Mouse (Mus musculus) telencephalon, adult 2 months (tissue): ENCODE measurements at regions not wholly inside any gene's neighbourhood (a gene's known extent, or its start where the extent isn't known, plus 50 kb on each side); places are given as distances from the start of the nearest gene placed in this dataset.
"Not testable (repeated sequence)": the region's sequence is repeated elsewhere in the genome, so short reads cannot be mapped to it uniquely, and the experiment has no call there.

Experiments
- DNase-seq: peaks from one replicate; pipeline ENCODE4 v3.0.0-alpha.2; 2011; ENCODE audit warnings: low read depth, low spot score

DNA sequence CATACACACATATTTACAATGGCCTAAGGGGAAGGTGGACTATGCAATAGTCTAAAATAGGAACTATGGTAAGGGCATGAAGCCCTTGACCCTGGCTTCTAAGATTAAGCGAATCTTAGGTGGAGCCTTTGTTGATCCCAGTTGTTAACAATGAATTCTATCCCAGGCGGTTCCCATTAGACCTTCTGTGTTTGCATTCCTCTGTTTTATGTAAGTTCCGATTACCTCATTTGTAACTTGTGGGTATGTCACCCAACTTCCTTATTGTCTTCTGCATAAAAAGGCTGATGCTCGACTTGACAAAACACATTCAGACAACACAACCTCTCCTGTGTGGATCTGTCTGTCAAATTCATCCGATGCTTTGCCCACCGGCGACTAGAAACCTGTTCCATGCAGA, 335.6 kb downstream of the Gm11232 start:
- DNase-seq = not testable (repeated sequence)

DNA sequence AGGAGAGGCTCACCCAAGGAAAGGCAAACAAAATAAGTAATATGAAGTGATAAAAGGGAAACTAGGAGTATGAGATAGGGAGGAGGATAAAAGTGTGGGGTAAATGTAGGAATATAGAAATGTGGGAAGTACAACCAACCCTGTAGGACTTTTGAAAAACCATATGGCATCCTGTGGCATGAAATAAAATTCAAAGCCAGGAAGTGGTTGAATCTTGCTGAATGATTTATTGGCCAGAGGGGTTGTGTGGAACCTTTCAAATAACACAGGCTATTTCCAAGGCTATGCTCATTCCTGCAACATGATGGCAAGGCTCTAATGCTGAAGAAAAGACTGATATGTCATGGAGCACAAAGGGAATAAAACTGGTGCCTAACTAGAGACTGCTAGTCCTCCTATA, 347.9 kb downstream of the Gm11232 start:
- DNase-seq = no peak

DNA sequence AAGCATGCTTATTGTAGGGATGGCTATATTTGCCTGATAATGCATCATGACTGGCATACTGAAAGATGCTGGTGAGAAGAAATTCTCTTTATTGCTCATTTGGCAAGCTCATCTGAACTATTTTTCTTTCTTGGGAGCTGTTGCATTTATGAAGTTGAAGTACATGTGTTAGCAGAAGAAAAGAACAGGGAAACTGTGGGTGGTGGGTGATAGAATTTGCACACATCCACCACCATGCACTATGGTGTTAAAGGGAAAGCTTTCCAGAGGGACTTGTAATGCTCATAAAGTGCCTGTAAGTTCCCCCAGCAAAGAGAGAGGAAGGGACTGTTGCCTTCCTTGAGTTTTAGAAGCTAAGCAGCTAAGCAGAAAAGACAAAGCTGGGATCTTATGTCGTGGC, 367.3 kb downstream of the Gm11232 start:
- DNase-seq = peak; percentile 54

DNA sequence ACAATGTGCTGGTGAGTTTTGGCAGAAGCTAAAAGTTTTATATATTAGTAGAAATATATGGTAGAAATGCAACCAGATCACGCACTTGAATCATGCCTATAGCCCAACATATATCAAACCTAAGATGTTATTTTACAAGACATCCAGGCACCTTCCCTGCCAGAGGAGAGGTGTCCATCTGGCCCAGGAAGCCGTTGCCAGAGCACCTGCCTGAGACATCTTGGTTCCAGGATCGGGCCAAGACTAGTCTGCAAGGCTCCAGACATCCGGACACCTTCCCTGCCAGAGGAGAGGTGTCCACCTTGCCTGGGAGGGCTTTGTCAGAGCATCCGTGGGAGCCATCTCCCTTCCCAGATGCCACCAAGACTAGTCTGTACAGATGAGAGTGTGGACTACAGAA, 388.5 kb downstream of the Gm11232 start:
- DNase-seq = no peak

DNA sequence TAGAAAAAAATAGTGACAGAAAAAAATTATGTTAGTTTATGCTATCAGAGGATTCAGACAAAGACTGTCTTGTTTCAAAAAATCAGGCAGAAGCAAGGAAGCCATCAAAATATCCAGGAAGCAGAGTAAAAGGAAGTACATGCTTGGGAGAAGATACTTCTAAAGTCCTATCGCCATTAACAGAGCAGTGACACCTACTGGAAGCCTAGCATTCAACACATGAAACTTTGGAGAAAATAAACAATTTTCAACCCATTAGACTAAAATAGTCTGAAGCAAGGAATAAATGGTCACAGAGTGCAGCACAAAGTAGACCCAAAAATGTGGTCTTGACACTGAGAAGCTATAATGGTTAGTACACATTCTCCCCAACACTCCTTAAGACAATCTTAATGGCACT, 394.0 kb downstream of the Gm11232 start:
- no peak for DNase-seq

DNA sequence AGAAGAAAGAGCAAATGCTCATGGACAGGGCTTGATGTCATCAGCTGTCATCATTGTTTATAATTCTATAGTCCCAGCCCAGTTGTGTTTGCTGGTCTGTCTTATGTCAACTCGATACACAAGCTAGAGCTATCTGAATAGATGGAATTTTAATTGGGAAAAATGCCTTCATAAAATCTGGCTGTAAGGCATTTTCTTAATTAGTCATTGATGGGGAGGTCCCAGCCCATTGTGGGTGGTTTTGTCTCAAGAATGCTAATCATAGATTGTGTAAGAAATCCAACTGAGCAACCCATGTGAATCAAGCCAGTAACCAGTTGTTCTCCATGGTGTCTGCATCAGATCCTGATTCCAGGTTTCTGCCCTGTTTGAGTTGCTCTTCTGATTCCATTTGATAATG, 400.1 kb downstream of the Gm11232 start:
- no peak for DNase-seq

DNA sequence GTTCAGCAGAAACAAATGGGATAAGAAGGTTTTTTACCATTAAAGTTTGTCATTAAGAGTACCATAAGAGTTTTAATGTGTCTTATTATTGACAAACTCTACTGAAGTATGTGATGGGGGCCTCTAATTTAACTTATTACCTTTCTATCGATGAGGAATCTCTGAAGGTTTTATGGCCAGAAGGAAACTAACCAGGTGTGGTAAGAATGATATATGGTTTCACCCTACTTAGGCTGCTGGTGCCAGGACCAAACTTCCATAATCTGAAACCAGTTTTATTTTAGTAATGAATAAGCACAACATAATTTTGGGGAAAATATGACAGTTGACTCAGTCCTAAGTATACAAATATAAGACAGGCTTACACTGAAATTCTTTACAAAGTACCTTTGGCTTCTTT, 401.1 kb downstream of the Gm11232 start:
- DNase-seq = no peak

DNA sequence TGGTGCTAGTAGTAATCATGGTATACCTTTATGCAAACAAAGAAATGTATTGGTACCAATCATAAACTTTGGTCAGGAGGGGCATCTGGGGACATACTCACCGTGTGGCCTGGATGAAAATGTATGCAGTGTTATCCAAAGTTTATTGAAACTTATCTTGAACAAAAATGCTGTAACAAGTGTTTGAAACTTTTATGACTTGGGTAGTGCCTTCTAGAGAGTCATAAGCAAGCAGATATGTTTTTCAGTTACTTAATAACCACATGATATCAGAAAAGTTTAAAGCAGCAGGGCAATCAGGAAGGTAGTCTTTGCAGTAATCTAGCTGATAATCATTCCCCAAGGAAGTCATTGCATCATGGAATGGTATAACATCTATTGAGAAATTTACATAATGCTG, 401.5 kb downstream of the Gm11232 start:
- no peak for DNase-seq

DNA sequence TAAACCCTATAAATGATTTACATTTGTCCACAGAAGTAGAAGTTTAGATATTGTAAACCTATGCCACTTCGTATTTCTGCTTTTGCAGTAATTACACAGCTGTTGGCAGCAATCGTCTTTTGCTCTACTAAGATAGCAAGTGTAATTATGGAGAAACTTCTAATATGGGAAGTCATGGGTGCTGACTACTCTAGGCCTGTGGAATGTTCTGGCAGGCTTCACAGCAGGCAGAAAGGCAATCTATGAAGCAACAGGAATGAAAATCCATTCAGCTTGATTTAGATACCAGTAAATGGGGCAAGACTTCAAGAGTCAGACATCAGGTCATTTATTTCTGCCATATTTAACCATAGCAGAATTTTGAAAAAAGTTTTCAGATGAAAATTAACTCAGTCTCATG, 405.9 kb downstream of the Gm11232 start:
- DNase-seq = peak; percentile 5

DNA sequence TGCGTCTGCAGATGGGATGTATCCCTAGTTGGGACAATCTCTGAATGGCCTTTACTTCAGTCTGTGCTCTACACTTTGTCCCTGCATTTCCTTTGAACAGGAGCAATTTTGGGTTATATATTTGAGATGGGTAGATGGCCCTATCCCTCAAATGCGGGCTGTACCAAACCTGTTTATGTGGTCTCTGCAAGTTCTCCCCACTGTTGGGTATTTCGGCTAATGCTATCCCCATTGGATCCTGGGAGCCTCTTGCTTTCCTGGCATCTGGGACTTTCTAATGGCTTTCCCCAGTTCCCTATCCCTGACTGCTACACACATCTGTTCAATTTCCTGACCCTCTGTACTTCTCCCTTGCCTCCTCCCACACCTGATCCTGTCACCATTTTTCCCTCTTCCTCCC, 414.7 kb downstream of the Gm11232 start:
- no peak for DNase-seq

DNA sequence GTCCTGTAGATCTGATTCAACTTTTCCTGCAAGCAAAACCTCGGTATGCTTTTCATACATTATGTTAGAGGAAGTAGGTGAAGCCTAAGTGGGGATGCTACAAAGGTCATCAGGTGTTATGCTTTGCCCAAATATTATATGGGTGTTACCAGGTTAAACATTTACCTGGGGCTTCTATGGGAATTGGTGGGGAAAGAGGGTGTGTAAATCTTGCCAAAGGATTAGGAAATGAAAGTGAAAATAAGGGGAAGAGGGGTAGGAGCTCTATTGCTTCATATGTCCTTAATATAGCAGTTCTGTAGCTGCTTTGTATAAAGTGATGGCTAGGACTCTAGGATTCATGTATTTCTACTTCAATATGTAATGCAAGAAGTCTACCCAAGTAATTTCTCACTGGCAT, 419.2 kb downstream of the Gm11232 start:
- DNase-seq = no peak

DNA sequence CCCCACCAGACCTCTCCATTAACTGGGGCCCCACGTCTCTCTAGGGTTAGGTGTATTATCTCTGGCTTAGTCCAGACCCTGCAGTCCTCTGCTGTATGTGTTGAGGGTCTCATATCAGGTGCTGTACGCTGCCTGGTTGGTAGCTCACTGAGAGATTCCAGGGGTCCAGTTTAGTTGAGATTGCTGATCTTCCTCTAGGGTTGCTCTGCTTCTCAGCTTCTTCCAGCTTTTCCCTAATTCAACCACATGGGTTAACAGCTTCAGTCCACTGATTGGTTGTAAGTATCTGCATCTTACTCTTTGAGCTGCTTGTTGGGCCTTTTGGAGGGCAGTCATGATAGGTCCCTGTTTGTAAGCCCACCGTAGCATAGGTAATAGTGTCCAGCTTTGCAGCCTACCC, 425.1 kb downstream of the Gm11232 start:
- no peak for DNase-seq

DNA sequence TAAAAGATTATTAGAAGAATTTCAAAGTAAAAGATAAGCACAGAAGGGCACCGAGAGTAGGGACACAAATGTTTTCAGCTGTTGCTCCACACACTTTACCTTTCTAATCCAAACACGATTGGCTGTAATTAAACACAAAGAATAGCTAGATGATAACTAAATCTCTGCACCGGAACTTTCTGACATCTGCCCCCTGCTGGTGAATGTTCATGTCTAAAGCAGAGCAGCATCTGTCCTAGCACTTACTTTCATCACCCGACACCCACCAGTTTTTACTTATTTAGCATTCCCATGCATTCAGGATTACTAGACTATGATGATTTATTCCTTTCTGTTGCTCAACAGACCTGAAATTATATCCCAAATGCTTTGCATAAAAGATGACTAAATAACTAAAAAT, 425.7 kb downstream of the Gm11232 start:
- DNase-seq = peak; percentile 24

DNA sequence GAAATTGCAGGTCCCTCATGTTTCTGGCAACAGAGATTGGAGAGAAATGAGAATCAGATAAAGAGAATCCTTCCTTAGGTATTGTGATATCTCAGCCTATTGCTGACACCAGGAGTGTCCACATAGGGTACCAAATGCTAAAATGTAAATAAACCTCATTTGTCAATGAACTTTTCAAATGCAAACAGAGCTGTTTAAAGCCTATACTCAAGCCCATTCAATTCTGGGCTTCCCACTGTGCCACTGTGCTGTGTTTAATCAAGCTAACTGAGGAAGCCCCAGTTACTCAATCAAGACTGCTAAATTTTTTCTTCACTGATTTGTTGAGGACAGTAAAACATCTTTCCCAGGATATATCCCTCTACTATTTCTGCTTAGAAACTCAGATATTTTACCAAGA, 441.2 kb downstream of the Gm11232 start:
- DNase-seq = no peak

DNA sequence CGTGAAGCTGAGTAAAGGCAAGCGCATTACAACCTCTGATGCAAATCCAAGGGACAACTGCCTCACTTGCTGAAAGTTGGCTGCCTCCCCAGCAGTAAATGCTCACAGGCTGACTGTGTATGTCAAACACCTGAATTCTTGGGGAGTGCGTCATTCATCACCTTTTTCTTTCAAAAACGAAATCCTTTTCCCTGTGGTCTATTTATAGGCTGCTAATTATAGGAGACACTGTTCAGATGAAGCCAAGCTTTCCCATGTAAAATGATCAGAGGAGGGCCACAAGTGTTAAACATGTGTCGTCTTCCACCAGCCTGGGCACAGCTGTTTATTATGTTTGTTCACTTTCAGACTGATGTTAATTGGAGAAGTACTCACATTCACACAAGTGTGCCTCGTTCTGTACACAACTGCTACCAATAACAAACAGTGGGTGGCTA, 450.6 kb downstream of the Gm11232 start:
- DNase-seq = no peak

DNA sequence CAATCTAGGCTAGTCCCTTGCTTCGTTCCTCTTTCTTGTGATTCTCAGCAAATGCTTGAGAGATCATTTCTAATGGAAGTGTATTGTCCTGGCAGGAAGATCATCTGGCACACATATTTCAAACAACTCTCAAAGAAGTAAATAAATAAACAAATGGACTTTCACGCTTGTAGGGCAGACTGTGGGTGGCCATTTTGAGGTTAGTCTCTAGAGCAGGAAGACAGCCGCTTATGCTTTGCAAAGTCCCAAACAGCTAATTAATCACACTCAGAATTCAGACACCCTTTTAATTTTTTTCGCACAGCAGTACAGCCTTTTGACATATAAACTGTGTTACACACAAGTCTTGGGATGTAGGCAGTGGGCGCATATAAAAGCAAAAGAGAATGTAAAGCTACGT, 451.1 kb downstream of the Gm11232 start:
- DNase-seq = no peak

DNA sequence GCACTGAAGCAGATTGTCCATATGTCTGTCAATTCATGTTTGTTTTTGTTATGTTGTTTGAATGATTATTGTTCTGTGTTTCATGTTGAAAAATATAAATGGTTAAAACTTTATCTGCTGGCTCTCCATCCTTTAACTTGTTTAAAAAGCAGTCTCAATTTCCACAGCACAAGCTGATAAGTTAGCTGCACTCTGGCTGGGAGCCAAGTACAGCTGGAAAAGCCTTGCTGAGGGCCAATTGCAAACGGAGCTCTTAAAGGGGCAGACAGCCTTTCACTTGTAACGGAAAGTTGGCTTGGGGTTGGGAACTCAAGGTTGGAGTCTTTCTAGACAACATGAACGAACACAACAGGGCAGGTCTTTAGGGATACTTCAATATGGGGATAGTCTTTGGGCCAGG, 462.0 kb downstream of the Gm11232 start:
- not testable (repeated sequence) for DNase-seq

DNA sequence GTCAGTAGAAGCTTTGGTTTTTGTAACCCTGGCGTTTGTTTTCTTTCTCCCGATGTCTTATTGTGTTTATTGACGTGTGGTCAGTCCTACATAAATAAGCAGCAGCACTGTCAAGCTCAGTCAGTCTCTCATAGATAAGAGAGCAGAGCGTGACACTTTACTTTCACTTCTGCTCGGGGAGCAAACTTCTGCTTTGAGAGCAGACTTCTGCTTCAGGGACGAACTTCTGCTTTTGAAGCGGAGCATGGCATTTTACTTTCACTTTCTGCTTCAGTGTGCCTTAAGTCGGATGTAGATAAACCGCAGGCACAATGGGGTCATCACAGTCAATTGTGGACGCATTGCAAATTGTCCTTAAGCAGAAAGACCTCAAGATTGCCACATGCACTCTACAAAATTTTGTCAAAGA, 466.0 kb downstream of the Gm11232 start:
- DNase-seq = no peak

DNA sequence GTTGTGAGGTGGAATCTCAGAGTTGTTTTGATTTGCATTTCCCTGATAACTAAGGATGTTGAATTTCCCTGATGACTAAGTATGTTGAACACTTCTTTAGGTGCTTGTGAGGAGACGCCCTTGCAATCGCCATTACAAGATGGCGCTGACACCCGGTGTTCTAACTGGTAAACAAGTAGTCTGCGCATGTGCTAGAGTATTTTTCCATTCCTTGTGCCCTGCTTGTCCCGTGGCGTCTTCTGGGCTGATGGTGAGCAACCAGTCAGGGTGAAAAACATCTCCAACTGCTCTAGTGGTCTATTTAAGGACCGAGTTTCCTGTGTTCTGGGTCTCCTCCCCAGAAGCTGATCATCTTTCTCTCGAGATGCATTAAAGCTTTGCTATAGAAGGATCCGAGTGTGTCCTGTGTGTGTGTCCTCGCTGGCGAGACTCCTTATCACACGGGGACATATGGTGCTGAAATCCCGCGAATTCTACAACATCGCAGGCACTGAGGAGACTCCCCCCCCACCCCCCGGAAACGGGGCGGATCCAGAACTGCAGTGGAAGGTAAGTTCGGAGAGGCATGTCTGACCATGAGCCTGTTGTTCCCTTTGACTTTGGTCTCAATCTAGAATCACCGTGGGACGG, 466.5 kb downstream of the Gm11232 start:
- DNase-seq = not testable (repeated sequence)

DNA sequence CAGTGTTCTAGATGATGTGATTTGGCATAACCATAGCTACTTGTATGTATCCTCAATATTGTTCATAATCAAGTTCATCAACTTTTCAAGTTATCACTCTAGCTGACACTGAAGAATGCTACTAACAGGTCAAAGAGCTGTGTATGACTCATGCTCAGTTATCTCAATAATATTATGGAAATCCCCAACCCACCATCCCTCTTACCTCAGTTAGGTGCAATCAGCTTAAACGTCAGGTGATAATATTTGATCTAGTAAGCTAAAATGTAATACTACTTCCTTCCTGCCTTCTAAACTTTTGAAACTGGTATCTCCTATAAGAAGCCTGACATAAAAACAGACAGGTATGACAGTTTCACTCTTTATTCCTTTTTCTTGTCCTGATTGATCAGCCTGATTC, 474.6 kb downstream of the Gm11232 start:
- no peak for DNase-seq

DNA sequence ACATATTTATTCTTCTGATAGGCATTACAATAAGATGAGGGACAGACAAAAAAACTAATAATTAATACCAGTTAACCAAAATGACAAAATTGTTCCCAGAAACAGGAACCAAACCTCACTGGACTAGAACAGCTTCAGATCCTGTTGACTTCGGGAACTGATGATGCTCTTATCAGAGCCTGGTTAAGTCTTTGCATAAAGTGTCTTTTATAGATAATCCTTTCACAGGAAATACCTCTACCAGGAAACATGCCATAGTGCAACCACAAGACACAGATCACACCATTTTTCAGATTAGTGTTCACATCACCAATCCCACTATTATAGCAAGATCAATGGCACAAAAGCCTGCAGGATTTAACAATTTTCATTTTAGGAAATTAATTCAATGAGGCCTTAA, 478.1 kb downstream of the Gm11232 start:
- DNase-seq = no peak

DNA sequence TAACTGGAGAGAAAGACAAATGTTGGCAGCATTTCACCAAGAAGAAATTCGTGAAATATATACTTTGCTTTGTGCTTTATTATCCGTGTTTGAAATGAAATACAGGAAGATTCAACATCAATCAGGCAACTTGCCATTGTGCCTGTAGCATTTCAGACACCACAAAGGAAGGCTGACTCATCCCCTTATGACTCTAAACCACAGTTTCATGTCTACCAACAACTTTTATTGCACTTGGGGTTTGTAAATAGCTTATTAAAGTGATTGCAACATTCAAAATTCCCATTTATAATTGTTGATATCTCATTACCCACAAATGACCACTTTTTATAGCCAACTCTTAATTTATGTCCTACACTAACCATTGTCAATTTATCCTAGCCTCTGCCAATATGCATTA, 497.9 kb downstream of the Gm11232 start:
- DNase-seq = no peak

DNA sequence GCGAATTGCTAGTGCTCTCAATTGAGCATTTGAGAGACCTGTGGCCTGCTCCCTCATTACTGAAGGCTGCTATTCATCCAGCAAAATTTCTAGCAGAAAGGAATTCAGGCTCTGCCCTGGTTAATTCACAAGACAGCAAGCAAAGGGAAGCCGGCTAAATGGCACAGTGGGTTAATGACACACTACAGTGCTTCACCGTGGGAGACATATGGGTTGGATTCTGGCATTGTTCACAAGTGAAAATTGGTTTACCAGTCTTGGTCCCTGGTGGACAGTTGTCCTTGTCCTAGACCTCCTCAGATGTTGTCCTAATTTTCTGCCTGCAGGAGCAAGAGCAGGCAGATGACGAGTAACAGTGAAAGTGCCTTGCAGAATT, 527.3 kb downstream of the Gm11232 start:
- DNase-seq = no peak

DNA sequence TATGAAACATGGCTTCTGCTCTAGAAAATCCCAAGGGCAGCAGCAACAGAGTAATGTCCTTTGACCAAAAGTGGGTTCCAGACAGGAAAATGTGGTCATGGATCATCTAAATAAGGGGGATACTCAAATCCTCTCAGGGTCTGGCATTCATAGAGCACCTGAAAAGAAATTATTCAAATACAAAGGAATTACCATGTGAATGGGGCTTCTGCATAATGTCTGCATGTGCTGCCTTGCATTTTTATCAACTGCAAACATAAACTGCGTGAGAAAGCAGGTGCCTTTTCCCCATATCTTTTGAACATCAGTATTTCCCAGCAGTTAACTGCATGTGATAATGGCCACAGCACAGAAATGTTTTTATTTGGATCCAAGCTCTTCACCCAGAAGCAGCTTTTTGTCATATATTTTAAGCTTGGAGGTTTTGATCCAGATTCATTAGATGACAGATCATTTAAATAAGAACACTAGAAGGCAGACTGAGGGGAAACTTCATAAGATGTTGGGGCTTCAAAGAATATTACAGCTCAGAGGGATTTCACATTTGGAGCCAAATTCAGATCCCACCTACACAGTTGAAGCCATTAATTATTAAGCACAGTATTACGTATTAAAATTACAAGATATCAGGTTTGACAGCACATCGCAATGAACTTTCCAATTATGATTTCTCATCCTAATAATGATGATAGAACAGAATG, 527.8 kb downstream of the Gm11232 start:
- DNase-seq = no peak
